Mouse (Mus musculus) intestine, postnatal 0 days (tissue): Measurements from ENCODE around the gene Akap6. TPM values are rescaled to one million over a fixed set of nuclear protein-coding genes. Genes with fewer than 3 reads are reported as not detected.

Experiments
- ATAC-seq: fragments of 200-750 bp; cut with Nextera tagmentation; 2 replicates; pipeline ENCODE4 v1.8.0; 2017; ENCODE audit warnings: mild to moderate bottlenecking, moderate TSS enrichment, moderate library complexity
- H3K27ac ChIP-seq: fragments of 300-500 bp; sonication (generic); 2 replicates; pipeline ENCODE4 v1.5.1; 2014; ENCODE audit warnings: mild to moderate bottlenecking, low read depth, low read length, moderate library complexity
- H3K27me3 ChIP-seq: fragments of 300-500 bp; sonication (generic); replicated peaks from 2 replicates; pipeline ENCODE4 v1.6.1; 2014; ENCODE audit warnings: low read length, mixed read lengths; ENCODE audit not compliant: control insufficient read depth, insufficient read depth
- H3K36me3 ChIP-seq: fragments of 300-500 bp; sonication (generic); 2 replicates; pipeline ENCODE4 v1.6.1; 2014; ENCODE audit warnings: mild to moderate bottlenecking, moderate library complexity; ENCODE audit not compliant: control insufficient read depth, insufficient read depth
- H3K4me1 ChIP-seq: fragments of 300-500 bp; sonication (generic); replicated peaks from 2 replicates; pipeline ENCODE4 v1.6.1; 2014; ENCODE audit warnings: antibody characterized with exemption, low read length, mixed read lengths; ENCODE audit not compliant: control insufficient read depth, insufficient read depth
- H3K4me2 ChIP-seq: fragments of 300-500 bp; sonication (generic); replicated peaks from 2 replicates; pipeline ENCODE4 v1.6.1; 2014; ENCODE audit warnings: low read depth, mild to moderate bottlenecking, moderate library complexity
- H3K4me3 ChIP-seq: fragments of 300-500 bp; sonication (generic); 2 replicates; pipeline ENCODE4 v1.5.1; 2014; ENCODE audit warnings: low read depth, low read length
- H3K9ac ChIP-seq: fragments of 300-500 bp; sonication (generic); 2 replicates; pipeline ENCODE4 v1.6.1; 2014; ENCODE audit warnings: mild to moderate bottlenecking, low read depth, low read length
- H3K9me3 ChIP-seq: fragments of 300-500 bp; sonication (generic); 2 replicates; pipeline ENCODE4 v1.6.1; 2016; ENCODE audit warnings: mixed run types; ENCODE audit not compliant: control insufficient read depth
- CTCF ChIP-seq: sonication (generic); IDR thresholded peaks from 2 replicates; pipeline ENCODE4 v1.5.1; 2016; ENCODE audit warnings: low read depth, mild to moderate bottlenecking, control low read depth, antibody characterized with exemption, moderate library complexity
- WGBS: fragments of 180-500 bp; shearing (Covaris S2); extraction: QIAGEN DNeasy Blood & Tissue Kit; methylation state at CpG from one replicate; pipeline ENCODE4 v1.1.7; 2014; 5-methylcytosine and 5-hydroxymethylcytosine counted together
- polyA plus RNA-seq: library from polyadenylated mRNA; unstranded; fragments of >200 nt; fragmentation: Nextera tagmentation; extraction: Ambion mirVana; gene quantifications from 2 replicates; pipeline ENCODE4 v1.2.1, GENCODE M21; 2015

Akap6 gene
- polyA plus RNA-seq, 1 experiment from 2014 or later: 0.73 TPM

- no peaks in the 10 kb centered on the region for H3K36me3 ChIP-seq
- H3K27ac ChIP-seq: no peak overlapping the region
- no peak overlapping the region for H3K4me3 ChIP-seq
- no peak for TF ChIP-seq CTCF
- no peak for ATAC-seq
- no peaks in the 10 kb centered on the region for H3K27me3 ChIP-seq
- no peak overlapping the region for H3K9ac ChIP-seq
- no peaks in the 10 kb centered on the region for H3K4me1 ChIP-seq
- no peak overlapping the region for H3K4me2 ChIP-seq
- 37% methylated on average over 7 of the region's 7 CpGs for WGBS
- no peaks in the 10 kb centered on the region for H3K9me3 ChIP-seq
Observed at GRCm38 (mm10) chr12:53061466-53062124, 362.4 kb downstream of the Akap6 start.

GRCm38 (mm10) chr12:53063003-53063402 lies 363.8 kb downstream of the Akap6 start:
- ATAC-seq: no peak
- Histone ChIP-seq H3K9ac (no peak overlapping the region), H3K36me3 (no peaks in the 10 kb centered on the region), H3K4me2 (no peak overlapping the region), H3K27ac (no peak overlapping the region), H3K27me3 (no peaks in the 10 kb centered on the region), H3K4me3 (no peak overlapping the region), H3K9me3 (no peaks in the 10 kb centered on the region), H3K4me1 (no peaks in the 10 kb centered on the region)
- TF ChIP-seq CTCF: no peak
- 76% methylated on average over 9 of the region's 9 CpGs for WGBS

GRCm38 (mm10) chr12:53064241-53064760 lies 365.1 kb downstream of the Akap6 start:
- Histone ChIP-seq H3K9ac (no peak overlapping the region), H3K27ac (no peak overlapping the region), H3K9me3 (no peaks in the 10 kb centered on the region), H3K27me3 (no peaks in the 10 kb centered on the region), H3K4me1 (no peaks in the 10 kb centered on the region), H3K4me3 (no peak overlapping the region), H3K4me2 (no peak overlapping the region), H3K36me3 (no peaks in the 10 kb centered on the region)
- TF ChIP-seq CTCF: no peak
- ATAC-seq: no peak
- 90% methylated on average over 4 of the region's 4 CpGs for WGBS

GRCm38 (mm10) chr12:53065031-53065785 lies 366.0 kb downstream of the Akap6 start:
- Histone ChIP-seq H3K4me3 (no peak overlapping the region), H3K9ac (no peak overlapping the region), H3K27ac (no peak overlapping the region), H3K36me3 (no peaks in the 10 kb centered on the region), H3K4me2 (no peak overlapping the region), H3K9me3 (no peaks in the 10 kb centered on the region), H3K4me1 (no peaks in the 10 kb centered on the region), H3K27me3 (no peaks in the 10 kb centered on the region)
- TF ChIP-seq CTCF: no peak
- 67% methylated on average over 11 of the region's 11 CpGs for WGBS
- no peak for ATAC-seq

GRCm38 (mm10) chr12:53066321-53066720 lies 367.1 kb downstream of the Akap6 start:
- WGBS: 79% methylated on average over 9 of the region's 9 CpGs

GRCm38 (mm10) chr12:53070907-53071306 lies 371.7 kb downstream of the Akap6 start:
- no peak for TF ChIP-seq CTCF
- Histone ChIP-seq H3K27me3 (no peaks in the 10 kb centered on the region), H3K4me2 (no peak overlapping the region), H3K9me3 (no peaks in the 10 kb centered on the region), H3K4me1 (no peaks in the 10 kb centered on the region), H3K9ac (no peak overlapping the region), H3K4me3 (no peak overlapping the region), H3K36me3 (no peaks in the 10 kb centered on the region), H3K27ac (no peak overlapping the region)
- ATAC-seq: no peak
- WGBS: 79% methylated on average over 5 of the region's 5 CpGs

More at GRCm38 (mm10) chr12:53066321-53066720, 367.1 kb downstream of the Akap6 start:
- Histone ChIP-seq H3K9ac (no peak overlapping the region), H3K4me1 (no peaks in the 10 kb centered on the region), H3K36me3 (no peaks in the 10 kb centered on the region), H3K27me3 (no peaks in the 10 kb centered on the region), H3K27ac (no peak overlapping the region), H3K9me3 (no peaks in the 10 kb centered on the region), H3K4me3 (no peak overlapping the region), H3K4me2 (no peak overlapping the region)
- ATAC-seq: no peak
- no peak for TF ChIP-seq CTCF
